Mouse (Mus musculus) MEL (cell line): Measurements from ENCODE around the gene Rnf123.

Source experiments
- CTCF ChIP-seq, 3 experiments: IDR thresholded peaks in 2 of 3; conservative IDR thresholded peaks in 1 of 3; 2 replicates each; pipeline ENCODE4 v1.5.1; 2011 to 2012; ENCODE audit warnings: low read length in 3 of 3, low read depth in 2 of 3, mild to moderate bottlenecking in 2 of 3, improper control_type of control experiment in 1 of 3, inconsistent platforms in 1 of 3, mixed read lengths in 1 of 3, moderate library complexity in 1 of 3; ENCODE audit not compliant: control insufficient read depth in 1 of 3, insufficient read depth in 1 of 3, poor library complexity in 1 of 3, severe bottlenecking in 1 of 3
- EP300 ChIP-seq, 2 experiments: IDR thresholded peaks; 2 replicates each; pipeline ENCODE4 v1.6.1; 2011; ENCODE audit warnings: improper control_type of control experiment in 2 of 2, low read length in 2 of 2, low read depth in 1 of 2, mild to moderate bottlenecking in 1 of 2
- GABPA ChIP-seq: IDR thresholded peaks from 2 replicates; pipeline ENCODE4 v1.6.1; 2012; ENCODE audit warnings: low read depth, mild to moderate bottlenecking, inconsistent platforms, low read length, improper control_type of control experiment, moderate library complexity
- MAFK ChIP-seq: IDR thresholded peaks from 2 replicates; pipeline ENCODE4 v1.6.1; 2011; ENCODE audit warnings: low read depth, mild to moderate bottlenecking, low read length, improper control_type of control experiment, borderline replicate concordance
- POLR2A ChIP-seq, 2 experiments: IDR thresholded peaks; 2 replicates each; pipeline ENCODE4 v1.6.1; 2011 to 2012; ENCODE audit warnings: low read length in 2 of 2, mild to moderate bottlenecking in 2 of 2, control low read depth in 1 of 2, improper control_type of control experiment in 1 of 2, low read depth in 1 of 2, moderate library complexity in 1 of 2; ENCODE audit not compliant: control insufficient read depth in 1 of 2, insufficient read depth in 1 of 2, poor library complexity in 1 of 2
- TAL1 ChIP-seq: IDR thresholded peaks from 2 replicates; pipeline ENCODE4 v1.6.1; 2012; ENCODE audit warnings: mild to moderate bottlenecking, inconsistent platforms, low read length, moderate library complexity, mixed read lengths
- TBP ChIP-seq: IDR thresholded peaks from 2 replicates; pipeline ENCODE4 v1.8.0; 2011; ENCODE audit warnings: low read depth, low read length, improper control_type of control experiment
- TCF12 ChIP-seq: IDR thresholded peaks from 2 replicates; pipeline ENCODE4 v1.6.1; 2014; ENCODE audit warnings: low read depth, mild to moderate bottlenecking, inconsistent platforms, low read length, improper control_type of control experiment, moderate library complexity
- UBTF ChIP-seq: IDR thresholded peaks from 2 replicates; pipeline ENCODE4 v1.6.1; 2012; ENCODE audit warnings: low read depth, mild to moderate bottlenecking, inconsistent platforms, low read length, improper control_type of control experiment, moderate library complexity, borderline replicate concordance; ENCODE audit not compliant: insufficient read depth

- TF ChIP-seq EP300 (IDR thresholded peaks at IDR 0.05; ENCODE audit: low read depth in 1 of 2, low read length in 2 of 2) = no peak
- no peak for TF ChIP-seq TCF12
- no peak for TF ChIP-seq POLR2A (IDR thresholded peaks at IDR 0.05; ENCODE audit: control insufficient read depth in 1 of 2, insufficient read depth in 1 of 2, low read depth in 1 of 2, low read length in 2 of 2, poor library complexity in 1 of 2)
- no peak for TF ChIP-seq CTCF (IDR thresholded peaks at IDR 0.05 in 2 of 3, conservative IDR thresholded peaks at IDR 0.05 in 1 of 3; ENCODE audit: control insufficient read depth in 1 of 3, insufficient read depth in 1 of 3, low read depth in 2 of 3, low read length in 3 of 3, poor library complexity in 1 of 3, severe bottlenecking in 1 of 3)
- TF ChIP-seq UBTF = no peak
- no peak for TF ChIP-seq MAFK
- no peak for TF ChIP-seq GABPA
- TF ChIP-seq TAL1 = no peak
- no peak for TF ChIP-seq TBP
These were observed 36.6 kb downstream of the Rnf123 start for GRCm38 (mm10) chr9:108046582-108046981.
